Mouse (Mus musculus): Measurements from ENCODE around the gene Fam110c. TPM values are rescaled to one million over a fixed set of nuclear protein-coding genes. Genes with fewer than 3 reads are reported as not detected.

Fam110c gene
- total RNA-seq, 2 experiments from 2014 or later, result 0.55 to 1.4 TPM

GRCm38 (mm10) chr12:31101821-31102220, 28.2 kb downstream of the Fam110c start:
- DNase-seq, result peak; percentile 48

GRCm38 (mm10) chr12:31116005-31116466, 42.4 kb downstream of the Fam110c start:
- DNase-seq, result peak; percentile 78

GRCm38 (mm10) chr12:31120535-31120934, 46.9 kb downstream of the Fam110c start:
- DNase-seq, result no peak

GRCm38 (mm10) chr12:31122892-31123622, 49.4 kb downstream of the Fam110c start:
- no peak for DNase-seq

- DNase-seq, result no peak
Measured at GRCm38 (mm10) chr12:31126071-31126470, 52.4 kb downstream of the Fam110c start.

DNA sequence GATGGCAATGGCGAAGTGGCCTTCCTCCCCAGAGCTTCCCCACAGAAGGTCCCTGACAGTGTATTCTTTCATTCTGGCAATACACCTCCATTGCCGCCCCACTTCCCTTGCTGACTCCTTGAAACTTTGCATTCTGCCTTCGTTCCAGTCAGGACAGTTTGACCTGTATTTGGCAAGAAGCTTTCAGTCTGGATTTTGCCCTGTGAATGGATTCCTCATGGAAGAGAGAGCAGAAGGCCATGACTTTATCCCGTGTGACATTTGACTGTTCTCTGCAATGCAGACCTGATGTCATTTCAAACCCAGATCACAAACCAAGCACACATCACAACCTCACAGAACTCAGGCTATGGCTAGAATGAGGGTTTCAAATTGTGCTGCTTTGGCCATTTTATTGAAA, 55.9 kb downstream of the Fam110c start:
- DNase-seq, result no peak

Other genes starting within 250 kb of the Fam110c start
- gene Alkal2, start 189.5 kb upstream of the Fam110c start, total RNA-seq (2021), result under 1 TPM; 0.58 to 0.96 TPM
- 10 to 100 TPM; 62.3 to 65.5 TPM for gene Acp1, start 162.3 kb upstream of the Fam110c start, total RNA-seq (2021)
- 1 to 10 TPM; 4.8 to 5.8 TPM for gene Sh3yl1, start 162.2 kb upstream of the Fam110c start, total RNA-seq (2021)
- gene Gm6993, start 166.9 kb downstream of the Fam110c start, total RNA-seq (2021), result not detected
- 100 to 1,000 TPM; 147 to 165 TPM for gene Lamb1, start 191.4 kb downstream of the Fam110c start, total RNA-seq (2021)